Mouse (Mus musculus): ENCODE data around the gene Cyb561d2. TPM values are rescaled to one million over a fixed set of nuclear protein-coding genes. Genes with fewer than 3 reads are reported as not detected.

The Cyb561d2 gene
- polyA plus RNA-seq, 1 experiment from 2014 or later, result 14.7 TPM

GRCm38 (mm10) chr9:107555701-107556100 is 13.7 kb upstream of the Cyb561d2 start:
- WGBS, result 28% methylated on average over 2 of the region's 2 CpGs
- peaks cover 3% of the 10 kb centered on the region; the same call in 1 of the 2 replicates for H3K27me3 ChIP-seq
- H3K9ac ChIP-seq, result peak overlapping the region; percentile 86
- H3K36me3 ChIP-seq, result peaks cover 38% of the 10 kb centered on the region
- no peak for ATAC-seq (replicated peaks; ENCODE audit: insufficient number of reproducible peaks, insufficient read depth, low FRiP score, low read depth)
- H3K4me2 ChIP-seq, result peak overlapping the region; percentile 91
- peaks cover 51% of the 10 kb centered on the region for H3K4me1 ChIP-seq (replicated peaks)
- peak overlapping the region; percentile 77 for H3K4me3 ChIP-seq
- H3K27ac ChIP-seq, result peak overlapping the region; percentile 96
- no peaks in the 10 kb centered on the region for H3K9me3 ChIP-seq (replicated peaks)

GRCm38 (mm10) chr9:107555031-107555457 is 13.1 kb upstream of the Cyb561d2 start:
- peaks cover 52% of the 10 kb centered on the region for H3K4me1 ChIP-seq (replicated peaks)
- H3K27me3 ChIP-seq, result peaks cover 8% of the 10 kb centered on the region; the same call in 1 of the 2 replicates
- H3K4me2 ChIP-seq, result peak overlapping the region; percentile 91
- H3K4me3 ChIP-seq, result peak overlapping the region; percentile 77
- peak; percentile 3 for ATAC-seq (replicated peaks; ENCODE audit: insufficient number of reproducible peaks, insufficient read depth, low FRiP score, low read depth)
- H3K9ac ChIP-seq, result peak overlapping the region; percentile 86
- no peaks in the 10 kb centered on the region for H3K9me3 ChIP-seq (replicated peaks)
- peaks cover 31% of the 10 kb centered on the region for H3K36me3 ChIP-seq
- 0% methylated on average over 23 of the region's 23 CpGs for WGBS
- H3K27ac ChIP-seq, result peak overlapping the region; percentile 96

GRCm38 (mm10) chr9:107554319-107554825 is 12.4 kb upstream of the Cyb561d2 start:
- no peaks in the 10 kb centered on the region for H3K9me3 ChIP-seq (replicated peaks)
- peaks cover 52% of the 10 kb centered on the region for H3K4me1 ChIP-seq (replicated peaks)
- peak overlapping the region; percentile 86 for H3K9ac ChIP-seq
- peaks cover 12% of the 10 kb centered on the region; the same call in 1 of the 2 replicates for H3K27me3 ChIP-seq
- ATAC-seq (replicated peaks; ENCODE audit: insufficient number of reproducible peaks, insufficient read depth, low FRiP score, low read depth), result peak; percentile 89
- under 1% methylated on average over 53 of the region's 53 CpGs for WGBS
- H3K4me3 ChIP-seq, result peak overlapping the region; percentile 77
- peaks cover 24% of the 10 kb centered on the region for H3K36me3 ChIP-seq
- peak overlapping the region; percentile 91 for H3K4me2 ChIP-seq
- H3K27ac ChIP-seq, result peak overlapping the region; percentile 96

GRCm38 (mm10) chr9:107553541-107554318 is 11.7 kb upstream of the Cyb561d2 start:
- Histone ChIP-seq H3K9ac (peak overlapping the region; percentile 62), H3K9me3 (replicated peaks) (no peaks in the 10 kb centered on the region), H3K4me1 (replicated peaks) (peaks cover 52% of the 10 kb centered on the region), H3K36me3 (peaks cover 18% of the 10 kb centered on the region), H3K27ac (peak overlapping the region; percentile 77), H3K4me3 (peak overlapping the region; percentile 77), H3K4me2 (peak overlapping the region; percentile 91), H3K27me3 (peaks cover 14% of the 10 kb centered on the region; the same call in 1 of the 2 replicates)
- peak; percentile 29 for ATAC-seq (replicated peaks; ENCODE audit: insufficient number of reproducible peaks, insufficient read depth, low FRiP score, low read depth)
- WGBS, result 9% methylated on average over 37 of the region's 37 CpGs

GRCm38 (mm10) chr9:107552690-107553393 is 10.8 kb upstream of the Cyb561d2 start:
- Histone ChIP-seq H3K36me3 (peaks cover 9% of the 10 kb centered on the region), H3K4me1 (replicated peaks) (peaks cover 52% of the 10 kb centered on the region), H3K4me2 (peak overlapping the region; percentile 91), H3K27me3 (peaks cover 18% of the 10 kb centered on the region; the same call in 1 of the 2 replicates), H3K27ac (0 out of 2 replicates have a peak overlapping the region, but pooled peaks have one; percentile 58), H3K9me3 (replicated peaks) (no peaks in the 10 kb centered on the region), H3K4me3 (peak overlapping the region; percentile 77; the same call in 1 of the 2 replicates), H3K9ac (no peak overlapping the region; the same call in 1 of the 2 replicates)
- 76% methylated on average over 5 of the region's 5 CpGs for WGBS
- no peak for ATAC-seq (replicated peaks; ENCODE audit: insufficient number of reproducible peaks, insufficient read depth, low FRiP score, low read depth)

GRCm38 (mm10) chr9:107551890-107552355 is 9.9 kb upstream of the Cyb561d2 start:
- peaks cover 18% of the 10 kb centered on the region; the same call in 1 of the 2 replicates for H3K27me3 ChIP-seq
- H3K36me3 ChIP-seq, result no peaks in the 10 kb centered on the region; the same call in 1 of the 2 replicates
- 23% methylated on average over 8 of the region's 8 CpGs for WGBS
- H3K4me3 ChIP-seq, result peak overlapping the region; percentile 57
- no peaks in the 10 kb centered on the region for H3K9me3 ChIP-seq (replicated peaks)
- H3K4me1 ChIP-seq (replicated peaks), result peaks cover 55% of the 10 kb centered on the region
- H3K9ac ChIP-seq, result peak overlapping the region; percentile 63
- H3K4me2 ChIP-seq, result peak overlapping the region; percentile 91
- no peak for ATAC-seq (replicated peaks; ENCODE audit: insufficient number of reproducible peaks, insufficient read depth, low FRiP score, low read depth)
- peak overlapping the region; percentile 58 for H3K27ac ChIP-seq

GRCm38 (mm10) chr9:107551117-107551889 is 9.3 kb upstream of the Cyb561d2 start, which contains the start of gene Rassf1:
TSS of gene Rassf1 (plus strand) at chr9:107551555.
- H3K4me1 ChIP-seq (replicated peaks), result peaks cover 55% of the 10 kb centered on the region
- H3K9me3 ChIP-seq (replicated peaks), result no peaks in the 10 kb centered on the region
- peak within 1 kb of the TSS; percentile 57 for H3K4me3 ChIP-seq
- H3K36me3 ChIP-seq, result no peaks in the 10 kb centered on the region
- H3K4me2 ChIP-seq, result peak within 1 kb of the TSS; percentile 91
- peaks cover 18% of the 10 kb centered on the region; the same call in 1 of the 2 replicates for H3K27me3 ChIP-seq
- peak within 1 kb of the TSS; percentile 63 for H3K9ac ChIP-seq
- ATAC-seq (replicated peaks; ENCODE audit: insufficient number of reproducible peaks, insufficient read depth, low FRiP score, low read depth), result peak; percentile 19
- 2% methylated on average over 63 of the region's 63 CpGs for WGBS
- H3K27ac ChIP-seq, result peak within 1 kb of the TSS; percentile 58

- 41% methylated on average over 23 of the region's 23 CpGs for WGBS
- H3K4me1 ChIP-seq (replicated peaks), result peaks cover 54% of the 10 kb centered on the region
- H3K4me3 ChIP-seq, result peak overlapping the region; percentile 57
These were observed 8.6 kb upstream of the Cyb561d2 start for GRCm38 (mm10) chr9:107550491-107551116.

GRCm38 (mm10) chr9:107549297-107550074 is 7.5 kb upstream of the Cyb561d2 start:
- H3K4me1 ChIP-seq (replicated peaks), result peaks cover 54% of the 10 kb centered on the region
- H3K27ac ChIP-seq, result no peak overlapping the region
- H3K9me3 ChIP-seq (replicated peaks), result no peaks in the 10 kb centered on the region
- peaks cover 18% of the 10 kb centered on the region; the same call in 1 of the 2 replicates for H3K27me3 ChIP-seq
- no peak overlapping the region for H3K9ac ChIP-seq
- H3K4me2 ChIP-seq, result no peak overlapping the region
- ATAC-seq (replicated peaks; ENCODE audit: insufficient number of reproducible peaks, insufficient read depth, low FRiP score, low read depth), result no peak
- WGBS, result 84% methylated on average over 20 of the region's 20 CpGs
- H3K36me3 ChIP-seq, result peaks cover 2% of the 10 kb centered on the region; the same call in 1 of the 2 replicates
- H3K4me3 ChIP-seq, result no peak overlapping the region

More at GRCm38 (mm10) chr9:107550491-107551116, 8.6 kb upstream of the Cyb561d2 start:
- H3K9me3 ChIP-seq (replicated peaks), result no peaks in the 10 kb centered on the region
- H3K27me3 ChIP-seq, result peaks cover 18% of the 10 kb centered on the region; the same call in 1 of the 2 replicates
- no peak for ATAC-seq (replicated peaks; ENCODE audit: insufficient number of reproducible peaks, insufficient read depth, low FRiP score, low read depth)
- H3K27ac ChIP-seq, result peak overlapping the region; percentile 58; the same call in 1 of the 2 replicates
- peak overlapping the region; percentile 91 for H3K4me2 ChIP-seq
- no peaks in the 10 kb centered on the region for H3K36me3 ChIP-seq
- 0 out of 2 replicates have a peak overlapping the region, but pooled peaks have one; percentile 63 for H3K9ac ChIP-seq

Measured in heart, embryonic 15.5 days (tissue).